Mouse (Mus musculus) small intestine, adult 2 months (tissue): ENCODE data around the gene Cav1. TPM values are rescaled to one million over a fixed set of nuclear protein-coding genes. Genes with fewer than 3 reads are reported as not detected.

Experiments used
- H3K27ac ChIP-seq: fragments of 200-500 bp; 2 replicates; pipeline ENCODE4 v1.5.1; 2012; ENCODE audit warnings: low read depth, low read length, control low read depth, inconsistent platforms; ENCODE audit not compliant: insufficient read depth
- H3K27me3 ChIP-seq: fragments of 200-500 bp; 2 replicates; pipeline ENCODE4 v1.6.1; 2012; ENCODE audit warnings: mild to moderate bottlenecking, moderate library complexity, low read length, inconsistent platforms; ENCODE audit not compliant: control insufficient read depth, insufficient read depth
- H3K36me3 ChIP-seq: fragments of 200-500 bp; 2 replicates; pipeline ENCODE4 v1.6.1; 2012; ENCODE audit warnings: mild to moderate bottlenecking, low read length, control low read depth, inconsistent platforms; ENCODE audit not compliant: control insufficient read depth, insufficient read depth
- H3K4me1 ChIP-seq: fragments of 200-500 bp; 2 replicates; pipeline ENCODE4 v1.6.1; 2012; ENCODE audit warnings: low read length, inconsistent platforms, mixed read lengths; ENCODE audit not compliant: control insufficient read depth, insufficient read depth, insufficient read length
- H3K4me3 ChIP-seq: fragments of 200-500 bp; 2 replicates; pipeline ENCODE4 v1.5.1; 2012; ENCODE audit warnings: low read depth, mild to moderate bottlenecking, control low read depth, inconsistent platforms, low read length, moderate library complexity
- CTCF ChIP-seq: fragments of 200-500 bp; IDR thresholded peaks from 2 replicates; pipeline ENCODE4 v1.5.1; 2012; ENCODE audit warnings: low read depth, mild to moderate bottlenecking, control low read depth, inconsistent platforms, low read length, moderate library complexity, mixed read lengths; ENCODE audit not compliant: insufficient replicate concordance, insufficient read length; ENCODE audit errors: extremely low read depth
- POLR2A ChIP-seq: fragments of 200-500 bp; IDR thresholded peaks from 2 replicates; pipeline ENCODE4 v1.6.1; 2012; ENCODE audit warnings: low read depth, mild to moderate bottlenecking, control low read depth, inconsistent platforms, low read length, moderate library complexity
- WGBS: fragments of 180-500 bp; shearing (Covaris S2); methylation state at CpG from one replicate; pipeline ENCODE4 v1.1.7; 2018; 5-methylcytosine and 5-hydroxymethylcytosine counted together
- polyA plus RNA-seq: library from polyadenylated mRNA; depleted of rRNA; stranded (reverse); fragments of >200 nt; gene quantifications from 2 replicates; pipeline ENCODE4 v1.2.3, GENCODE M21; 2012; rRNA removed

Cav1 gene
- polyA plus RNA-seq, 1 experiment = 95.8 TPM

DNA sequence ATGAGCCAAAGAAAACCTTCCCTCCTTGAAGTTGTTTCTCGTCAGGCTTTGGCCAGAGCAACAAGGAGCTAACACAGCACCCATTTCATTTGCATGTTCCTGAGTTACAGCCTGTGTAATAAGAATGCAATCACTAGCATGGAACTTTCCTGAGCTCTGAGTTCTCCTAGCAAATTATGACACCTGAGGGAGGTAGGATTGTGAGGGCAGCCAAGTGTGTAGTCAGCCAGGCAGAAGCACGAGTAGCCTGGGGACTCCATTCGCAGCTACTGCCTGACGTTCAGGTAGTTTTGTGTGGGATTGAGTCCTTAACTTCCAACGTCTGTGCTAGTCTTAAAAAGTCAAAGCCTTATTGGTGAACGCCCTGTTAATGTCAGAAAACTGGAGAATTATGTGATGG is 75.6 kb downstream of the Cav1 start:
- 83% methylated on average over 6 of the region's 6 CpGs for WGBS
- Histone ChIP-seq H3K36me3 (no peaks in the 10 kb centered on the region), H3K4me1 (no peaks in the 10 kb centered on the region), H3K27me3 (no peaks in the 10 kb centered on the region), H3K27ac (no peak overlapping the region), H3K4me3 (no peak overlapping the region)
- no peak for TF ChIP-seq CTCF
- no peak for TF ChIP-seq POLR2A

DNA sequence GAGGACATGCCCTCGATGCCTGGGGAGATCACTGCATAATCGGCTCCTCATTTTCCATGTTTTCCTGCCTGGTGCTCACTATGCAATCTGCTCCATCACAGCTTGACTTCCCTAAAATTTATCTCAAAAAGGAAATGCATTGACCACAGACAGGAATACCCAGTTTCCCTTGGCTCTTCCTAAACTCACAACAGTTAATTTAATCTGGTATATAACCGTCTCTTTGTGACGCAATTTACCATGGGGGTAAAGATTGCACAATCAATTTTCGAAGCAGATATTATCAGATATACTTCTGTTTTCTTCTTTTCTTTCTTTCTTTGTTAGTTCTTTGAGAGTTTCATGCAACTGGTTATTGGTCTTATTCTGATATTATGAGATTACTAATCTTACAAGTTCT is 79.4 kb downstream of the Cav1 start:
- no peak overlapping the region for H3K27ac ChIP-seq
- no peaks in the 10 kb centered on the region for H3K36me3 ChIP-seq
- no peaks in the 10 kb centered on the region for H3K4me1 ChIP-seq
- no peaks in the 10 kb centered on the region for H3K27me3 ChIP-seq
- TF ChIP-seq POLR2A (no peak), CTCF (no peak)
- no peak overlapping the region for H3K4me3 ChIP-seq
- WGBS = 54% methylated on average over 5 of the region's 5 CpGs

DNA sequence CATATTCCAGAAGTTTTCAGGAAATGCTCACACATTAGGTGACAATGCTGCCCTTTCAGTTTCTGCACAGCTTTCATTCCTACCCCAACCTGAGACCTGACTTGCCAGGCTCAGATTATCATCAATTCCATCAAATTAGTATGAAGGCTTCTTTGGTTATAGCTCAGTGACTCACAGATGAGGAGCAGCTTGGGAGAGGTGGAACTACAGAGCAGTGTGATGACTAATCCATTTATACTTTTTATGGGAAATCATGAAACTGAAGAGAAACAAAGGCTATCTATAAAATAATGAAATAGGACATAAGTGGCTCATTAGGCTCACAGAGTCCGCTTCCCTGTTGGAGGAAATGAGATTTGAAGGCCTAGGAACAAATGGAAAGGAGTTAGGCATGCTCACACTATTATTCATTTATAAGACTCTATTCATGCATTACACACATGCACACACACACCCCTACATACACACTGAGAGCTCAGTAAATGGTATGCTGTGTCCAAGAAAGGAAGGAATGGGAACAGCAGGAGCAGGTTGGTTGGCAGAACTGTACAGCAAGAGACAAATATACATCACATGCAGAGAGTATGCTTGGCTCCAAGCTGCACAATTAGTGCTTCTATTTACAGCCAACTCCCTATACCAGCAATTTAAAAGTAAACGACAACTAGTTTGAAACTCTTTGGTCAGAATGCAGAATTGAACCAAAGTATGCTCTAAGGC is 82.0 kb downstream of the Cav1 start:
- Histone ChIP-seq H3K27ac (no peak overlapping the region), H3K4me3 (no peak overlapping the region), H3K27me3 (no peaks in the 10 kb centered on the region), H3K36me3 (no peaks in the 10 kb centered on the region), H3K4me1 (no peaks in the 10 kb centered on the region)
- no peak for TF ChIP-seq CTCF
- no peak for TF ChIP-seq POLR2A
- 76% methylated on average over 2 of the region's 2 CpGs for WGBS

Other genes with a start within 250 kb of the Cav1 start
- gene Tes, start 241.2 kb upstream of the Cav1 start, polyA plus RNA-seq = 39.8 and 107 TPM in 2 replicates
- gene Cav2, start 25.1 kb upstream of the Cav1 start, polyA plus RNA-seq = 6.9 and 7.0 TPM in 2 replicates
- 4.6 and 4.7 TPM in 2 replicates for gene Met, start 157.5 kb downstream of the Cav1 start, polyA plus RNA-seq